Mouse (Mus musculus): ENCODE results near the gene Ccdc157. TPM values are rescaled to one million over a fixed set of nuclear protein-coding genes. Genes with fewer than 3 reads are reported as not detected.
"Not testable (repeated sequence)": the region's sequence is repeated elsewhere in the genome, so short reads cannot be mapped to it uniquely, and the experiment has no call there.

Ccdc157 gene
- polyA plus RNA-seq, 1 experiment, result 19.0 TPM

GRCm38 (mm10) chr11:4143281-4144062, 16.6 kb downstream of the Ccdc157 start:
- Histone ChIP-seq H3K27ac (ENCODE audit: insufficient read depth, low read length) (no peak overlapping the region), H3K4me1 (ENCODE audit: control insufficient read depth, insufficient read depth, low read length) (no peaks in the 10 kb centered on the region), H3K4me3 (ENCODE audit: insufficient read depth, low read length) (no peak overlapping the region)
- no peak for TF ChIP-seq CTCF (IDR thresholded peaks at IDR 0.05; ENCODE audit: extremely low read depth, insufficient read depth, low read length)
- no peak for TF ChIP-seq POLR2A (IDR thresholded peaks at IDR 0.05; ENCODE audit: extremely low read depth, insufficient read depth, low read length)

GRCm38 (mm10) chr11:4142352-4142751, 17.7 kb downstream of the Ccdc157 start:
- TF ChIP-seq CTCF (IDR thresholded peaks at IDR 0.05; ENCODE audit: extremely low read depth, insufficient read depth, low read length) (no peak), POLR2A (IDR thresholded peaks at IDR 0.05; ENCODE audit: extremely low read depth, insufficient read depth, low read length) (no peak)
- Histone ChIP-seq H3K4me3 (ENCODE audit: insufficient read depth, low read length) (no peak overlapping the region), H3K27ac (ENCODE audit: insufficient read depth, low read length) (no peak overlapping the region), H3K4me1 (ENCODE audit: control insufficient read depth, insufficient read depth, low read length) (no peaks in the 10 kb centered on the region)

- Histone ChIP-seq H3K4me1 (ENCODE audit: control insufficient read depth, insufficient read depth, low read length) (peaks cover 1% of the 10 kb centered on the region; the same call in 1 of the 2 replicates), H3K27ac (ENCODE audit: insufficient read depth, low read length) (no peak overlapping the region), H3K4me3 (ENCODE audit: insufficient read depth, low read length) (no peak overlapping the region)
- TF ChIP-seq POLR2A (IDR thresholded peaks at IDR 0.05; ENCODE audit: extremely low read depth, insufficient read depth, low read length) (no peak), CTCF (IDR thresholded peaks at IDR 0.05; ENCODE audit: extremely low read depth, insufficient read depth, low read length) (no peak)
Observed at GRCm38 (mm10) chr11:4141505-4141904, 18.6 kb downstream of the Ccdc157 start.

- Histone ChIP-seq H3K4me3 (ENCODE audit: insufficient read depth, low read length) (no peak overlapping the region), H3K27ac (ENCODE audit: insufficient read depth, low read length) (no peak overlapping the region)
Observed at GRCm38 (mm10) chr11:4138964-4139363, 21.1 kb downstream of the Ccdc157 start.

GRCm38 (mm10) chr11:4134986-4135935, 24.8 kb downstream of the Ccdc157 start, which contains the start of gene Rnf215:
Gene Rnf215, plus strand, starts transcription at chr11:4135202.
- H3K4me1 ChIP-seq (ENCODE audit: control insufficient read depth, insufficient read depth, low read length), result peaks cover 5% of the 10 kb centered on the region
- peak within 1 kb of the TSS; percentile 95 for H3K27ac ChIP-seq (ENCODE audit: insufficient read depth, low read length)
- peak within 1 kb of the TSS; percentile 91 for H3K4me3 ChIP-seq (ENCODE audit: insufficient read depth, low read length)
- peak; percentile 59 for TF ChIP-seq CTCF (IDR thresholded peaks at IDR 0.05; ENCODE audit: extremely low read depth, insufficient read depth, low read length)
- peak; percentile 29; the same call in 1 of the 2 replicates for TF ChIP-seq POLR2A (IDR thresholded peaks at IDR 0.05; ENCODE audit: extremely low read depth, insufficient read depth, low read length)

More at GRCm38 (mm10) chr11:4138964-4139363, 21.1 kb downstream of the Ccdc157 start:
- TF ChIP-seq POLR2A (IDR thresholded peaks at IDR 0.05; ENCODE audit: extremely low read depth, insufficient read depth, low read length) (no peak), CTCF (IDR thresholded peaks at IDR 0.05; ENCODE audit: extremely low read depth, insufficient read depth, low read length) (no peak)
- peaks cover 5% of the 10 kb centered on the region for H3K4me1 ChIP-seq (ENCODE audit: control insufficient read depth, insufficient read depth, low read length)

GRCm38 (mm10) chr11:4134400-4134799, 25.7 kb downstream of the Ccdc157 start:
- no peak overlapping the region for H3K27ac ChIP-seq (ENCODE audit: insufficient read depth, low read length)
- H3K4me3 ChIP-seq (ENCODE audit: insufficient read depth, low read length), result peak overlapping the region; percentile 91
- TF ChIP-seq CTCF (IDR thresholded peaks at IDR 0.05; ENCODE audit: extremely low read depth, insufficient read depth, low read length), result no peak
- no peak for TF ChIP-seq POLR2A (IDR thresholded peaks at IDR 0.05; ENCODE audit: extremely low read depth, insufficient read depth, low read length)
- H3K4me1 ChIP-seq (ENCODE audit: control insufficient read depth, insufficient read depth, low read length), result peaks cover 5% of the 10 kb centered on the region

GRCm38 (mm10) chr11:4133450-4133849, 26.6 kb downstream of the Ccdc157 start:
- no peak overlapping the region for H3K4me3 ChIP-seq (ENCODE audit: insufficient read depth, low read length)
- peaks cover 5% of the 10 kb centered on the region for H3K4me1 ChIP-seq (ENCODE audit: control insufficient read depth, insufficient read depth, low read length)
- TF ChIP-seq POLR2A (IDR thresholded peaks at IDR 0.05; ENCODE audit: extremely low read depth, insufficient read depth, low read length) (no peak), CTCF (IDR thresholded peaks at IDR 0.05; ENCODE audit: extremely low read depth, insufficient read depth, low read length) (peak; percentile 20; the same call in 1 of the 2 replicates)
- H3K27ac ChIP-seq (ENCODE audit: insufficient read depth, low read length), result no peak overlapping the region

- H3K4me1 ChIP-seq (ENCODE audit: control insufficient read depth, insufficient read depth, low read length); H3K4me3 ChIP-seq (ENCODE audit: insufficient read depth, low read length); H3K27ac ChIP-seq (ENCODE audit: insufficient read depth, low read length): not testable (repeated sequence)
Observed at GRCm38 (mm10) chr11:4128461-4128860, 31.6 kb downstream of the Ccdc157 start.

- H3K27ac ChIP-seq (ENCODE audit: insufficient read depth, low read length), result no peak overlapping the region
- H3K4me1 ChIP-seq (ENCODE audit: control insufficient read depth, insufficient read depth, low read length), result no peaks in the 10 kb centered on the region
- no peak for TF ChIP-seq CTCF (IDR thresholded peaks at IDR 0.05; ENCODE audit: extremely low read depth, insufficient read depth, low read length)
- TF ChIP-seq POLR2A (IDR thresholded peaks at IDR 0.05; ENCODE audit: extremely low read depth, insufficient read depth, low read length), result no peak
- no peak overlapping the region for H3K4me3 ChIP-seq (ENCODE audit: insufficient read depth, low read length)
Observed at GRCm38 (mm10) chr11:4127059-4127458, 33.0 kb downstream of the Ccdc157 start.

Measured in cortical plate, adult 2 months (tissue).